Mouse (Mus musculus): Measurements from ENCODE around the gene Smco4. TPM values are rescaled to one million over a fixed set of nuclear protein-coding genes. Genes with fewer than 3 reads are reported as not detected.
A peak's percentile ranks its signal among the peaks of the same experiment; 100 is the strongest.
"Not testable (repeated sequence)": the region's sequence is repeated elsewhere in the genome, so short reads cannot be mapped to it uniquely, and the experiment has no call there.

Gene Smco4
- total and polyA plus RNA-seq, 3 experiments, result 26.9 to 65.6 (median 49.6) TPM

DNA sequence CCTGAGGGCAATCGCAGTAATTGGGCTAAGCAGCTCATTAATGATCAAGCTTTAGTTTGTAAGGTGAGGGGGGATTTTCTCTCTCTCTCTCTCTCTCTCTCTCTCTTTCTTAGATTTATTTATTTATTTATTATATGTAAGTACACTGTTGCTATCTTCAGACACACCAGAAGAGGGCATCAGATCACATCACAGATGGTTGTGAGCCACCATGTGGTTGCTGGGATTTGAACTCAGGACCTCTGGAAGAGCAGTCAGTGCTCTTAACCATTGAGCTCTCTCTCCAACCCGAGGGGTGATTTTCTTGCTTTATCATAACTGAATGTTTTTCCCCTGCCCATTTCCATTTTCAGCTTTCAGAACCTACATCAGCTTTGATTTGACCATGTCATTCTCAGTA, 2.0 kb downstream of the Smco4 start:
- peaks cover 37% of the 10 kb centered on the region for H3K79me2 ChIP-seq (replicated peaks; ENCODE audit: control insufficient read depth, extremely low read depth, insufficient read depth, poor library complexity, severe bottlenecking)
- H3K4me3 ChIP-seq (replicated peaks in 1 of 3; ENCODE audit: low read depth in 2 of 3, low read length in 2 of 3, poor library complexity in 1 of 3), result peak overlapping the region in 1 of 3 experiments; percentile 3
- peaks cover 0 to 30% of the 10 kb centered on the region in 2 experiments for H3K36me3 ChIP-seq (replicated peaks in 1 of 2; ENCODE audit: control insufficient read depth in 1 of 2, insufficient read depth in 1 of 2, low read length in 1 of 2)
- in situ Hi-C loops (cut with MboI; ENCODE audit: low pct_ligation_motif_present, low pct_unique_long_range_greater_than_20kb, low sequenced_read_pairs); H3K27me3 ChIP-seq (replicated peaks); H3K27ac ChIP-seq (ENCODE audit: insufficient read depth, low read depth); H3K9ac ChIP-seq (ENCODE audit: insufficient read depth, low read depth); H3K9me3 ChIP-seq (replicated peaks; ENCODE audit: low read length); dilution Hi-C loops (cut with MboI; ENCODE audit: extremely low pct_ligation_motif_present, extremely low pct_unique_long_range_greater_than_20kb, low sequenced_read_pairs); DNase-seq (ENCODE audit: extremely low read depth): not testable (repeated sequence)
- peaks cover 29 to 86% of the 10 kb centered on the region in 2 experiments for H3K4me1 ChIP-seq (ENCODE audit: control insufficient read depth in 1 of 2, insufficient read depth in 2 of 2)
- H3K4me2 ChIP-seq (ENCODE audit: insufficient read depth, low read depth, poor library complexity, severe bottlenecking), result peak overlapping the region; percentile 52
- 0 out of 2 replicates have a peak, but pooled peaks have one; percentile 11 for TF ChIP-seq SMC3 (IDR thresholded peaks at IDR 0.05; ENCODE audit: low read depth, low read length)

DNA sequence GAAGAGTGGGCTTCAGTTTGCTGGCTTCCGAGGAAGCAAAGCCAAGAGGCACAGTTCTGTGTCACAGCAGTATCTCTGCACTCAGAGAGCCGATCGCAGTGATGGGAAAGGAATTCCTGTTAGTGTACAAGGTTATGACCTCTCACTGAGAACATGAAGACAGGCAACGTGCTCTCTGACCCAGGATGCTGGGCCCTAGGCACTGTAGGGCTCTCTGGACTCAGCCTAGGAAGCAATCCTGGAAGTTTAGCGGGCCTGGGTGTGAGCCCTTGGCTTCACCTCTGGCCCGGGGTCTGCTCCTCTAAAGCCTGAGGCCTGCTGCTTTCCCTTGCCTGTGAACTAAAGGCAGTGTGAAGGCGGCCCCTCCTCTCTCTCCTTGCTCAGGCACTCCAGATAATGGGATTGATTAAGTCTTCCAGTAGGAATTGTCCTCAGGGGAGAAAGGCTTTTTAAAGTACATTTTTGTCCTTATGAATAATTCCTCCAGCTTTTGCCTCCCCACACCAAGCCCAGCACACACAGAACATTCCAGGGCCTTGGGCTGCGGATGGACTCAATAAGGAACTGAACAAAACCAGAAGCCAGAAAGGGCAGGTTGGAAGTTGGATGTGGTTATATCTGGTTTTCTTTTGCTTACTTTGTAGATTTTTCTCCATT, 2.8 kb downstream of the Smco4 start:
- TF ChIP-seq RAD21 (IDR thresholded peaks at IDR 0.05; ENCODE audit: low read depth, low read length) (no peak), MAZ (IDR thresholded peaks at IDR 0.05; ENCODE audit: low read depth, low read length) (no peak), USF1 (IDR thresholded peaks at IDR 0.05; ENCODE audit: low read depth, low read length) (no peak), SMC3 (IDR thresholded peaks at IDR 0.05; ENCODE audit: low read depth, low read length) (no peak), MYC (IDR thresholded peaks at IDR 0.05; ENCODE audit: low read depth, low read length) (no peak), HCFC1 (IDR thresholded peaks at IDR 0.05; ENCODE audit: low read depth, low read length) (no peak), POLR2AphosphoS2 (IDR thresholded peaks at IDR 0.05; ENCODE audit: low read depth, low read length) (no peak), ZKSCAN1 (IDR thresholded peaks at IDR 0.05; ENCODE audit: borderline replicate concordance, low read depth, low read length) (no peak), NELFE (IDR thresholded peaks at IDR 0.05; ENCODE audit: low read depth, low read length) (no peak), NRF1 (IDR thresholded peaks at IDR 0.05; ENCODE audit: low read depth, low read length) (no peak), MAX (IDR thresholded peaks at IDR 0.05; ENCODE audit: low read length) (no peak), IRF4 (IDR thresholded peaks at IDR 0.05; ENCODE audit: low read depth, low read length) (no peak), ZNF384 (IDR thresholded peaks at IDR 0.05; ENCODE audit: low read depth, low read length) (no peak), EP300 (IDR thresholded peaks at IDR 0.05; ENCODE audit: low read length) (no peak), BHLHE40 (IDR thresholded peaks at IDR 0.05; ENCODE audit: low read depth, low read length) (no peak), ELF1 (IDR thresholded peaks at IDR 0.05; ENCODE audit: low read depth, low read length) (no peak), CHD1 (IDR thresholded peaks at IDR 0.05; ENCODE audit: low read depth, low read length) (no peak), CHD2 (IDR thresholded peaks at IDR 0.05; ENCODE audit: low read length) (no peak)
- no peak for DNase-seq (ENCODE audit: extremely low read depth)
- in situ Hi-C loops (cut with MboI; ENCODE audit: low pct_ligation_motif_present, low pct_unique_long_range_greater_than_20kb, low sequenced_read_pairs), result no loop called here
- Histone ChIP-seq H3K4me3 (replicated peaks in 1 of 3; ENCODE audit: low read depth in 2 of 3, low read length in 2 of 3, poor library complexity in 1 of 3) (no peak overlapping the region), H3K27ac (ENCODE audit: insufficient read depth, low read depth) (peak overlapping the region; percentile 9; the same call in 1 of the 2 replicates), H3K79me2 (replicated peaks; ENCODE audit: control insufficient read depth, extremely low read depth, insufficient read depth, poor library complexity, severe bottlenecking) (peaks cover 45% of the 10 kb centered on the region), H3K4me2 (ENCODE audit: insufficient read depth, low read depth, poor library complexity, severe bottlenecking) (0 out of 2 replicates have a peak overlapping the region, but pooled peaks have one; percentile 23), H3K9ac (ENCODE audit: insufficient read depth, low read depth) (no peak overlapping the region; the same call in 1 of the 2 replicates), H3K36me3 (replicated peaks in 1 of 2; ENCODE audit: control insufficient read depth in 1 of 2, insufficient read depth in 1 of 2, low read length in 1 of 2) (peaks cover 0 to 32% of the 10 kb centered on the region in 2 experiments), H3K4me1 (ENCODE audit: control insufficient read depth in 1 of 2, insufficient read depth in 2 of 2) (peaks cover 34 to 86% of the 10 kb centered on the region in 2 experiments), H3K27me3 (replicated peaks) (no peaks in the 10 kb centered on the region), H3K9me3 (replicated peaks; ENCODE audit: low read length) (no peaks in the 10 kb centered on the region)
- dilution Hi-C loops (cut with MboI; ENCODE audit: extremely low pct_ligation_motif_present, extremely low pct_unique_long_range_greater_than_20kb, low sequenced_read_pairs), result no loop called here
